Mouse (Mus musculus) kidney, adult 8-10 months (tissue): Measurements from ENCODE around the gene Fzd5.

ENCODE experiments used
- DNase-seq, 2 experiments: peaks; one replicate each; pipeline ENCODE4 v3.0.0; 2022

Gene Fzd5

GRCm38 (mm10) chr1:64737502-64738179 is at the start of gene Fzd5:
TSS of gene Fzd5 (minus strand) at chr1:64737751.
- DNase-seq, result peak; percentile 92 to 95

GRCm38 (mm10) chr1:64779863-64780262 is 42.3 kb upstream of the Fzd5 start:
- DNase-seq, result no peak

- DNase-seq, result no peak
These were observed 41.9 kb upstream of the Fzd5 start for GRCm38 (mm10) chr1:64779415-64779814.

GRCm38 (mm10) chr1:64773305-64773704 is 35.8 kb upstream of the Fzd5 start:
- no peak for DNase-seq

GRCm38 (mm10) chr1:64770169-64770568 is 32.6 kb upstream of the Fzd5 start:
- DNase-seq, result no peak

GRCm38 (mm10) chr1:64761646-64762045 is 24.1 kb upstream of the Fzd5 start:
- no peak for DNase-seq

GRCm38 (mm10) chr1:64757766-64758165 is 20.2 kb upstream of the Fzd5 start:
- no peak for DNase-seq

- DNase-seq, result peak; percentile 30 to 39
These were observed 19.7 kb upstream of the Fzd5 start for GRCm38 (mm10) chr1:64757254-64757653.

- DNase-seq, result no peak
These were observed 19.1 kb upstream of the Fzd5 start for GRCm38 (mm10) chr1:64756640-64757030.

- DNase-seq, result peak in 1 of 2 experiments; percentile 7
These were observed 18.6 kb upstream of the Fzd5 start for GRCm38 (mm10) chr1:64755971-64756639.

- DNase-seq, result peak in 1 of 2 experiments; percentile 26
These were observed 17.1 kb upstream of the Fzd5 start for GRCm38 (mm10) chr1:64754658-64755057.

- peak in 1 of 2 experiments; percentile 31 for DNase-seq
These were observed 16.1 kb upstream of the Fzd5 start for GRCm38 (mm10) chr1:64753668-64754067.

GRCm38 (mm10) chr1:64753109-64753508 is 15.6 kb upstream of the Fzd5 start:
- no peak for DNase-seq

- no peak for DNase-seq
These were observed 7.1 kb upstream of the Fzd5 start for GRCm38 (mm10) chr1:64744616-64745015.

- DNase-seq, result peak; percentile 76 to 85
These were observed 5.3 kb upstream of the Fzd5 start for GRCm38 (mm10) chr1:64742741-64743408.

GRCm38 (mm10) chr1:64738661-64739082 is 1.1 kb upstream of the Fzd5 start:
- peak; percentile 79 to 86 for DNase-seq

- peak in 1 of 2 experiments; percentile 90 for DNase-seq
These were observed 617 bp upstream of the Fzd5 start for GRCm38 (mm10) chr1:64738180-64738555.

GRCm38 (mm10) chr1:64736681-64737501 is 660 bp downstream of the Fzd5 start:
- peak in 1 of 2 experiments; percentile 32 for DNase-seq

GRCm38 (mm10) chr1:64735781-64736680 is 1.5 kb downstream of the Fzd5 start:
- peak; percentile 38 to 60 for DNase-seq

GRCm38 (mm10) chr1:64734771-64735750 is 2.5 kb downstream of the Fzd5 start:
- DNase-seq, result peak in 1 of 2 experiments; percentile 39
